Mouse (Mus musculus): ENCODE results near the gene Gria1.
A peak's percentile ranks its signal among the peaks of the same experiment; 100 is the strongest.

Gria1 gene

GRCm38 (mm10) chr11:57011024-57011690 lies at the start of gene Gria1:
TSS of gene Gria1 (plus strand) at chr11:57011387.
- no peak for DNase-seq (ENCODE audit: low spot score)

GRCm38 (mm10) chr11:56961751-56962150 lies 49.4 kb upstream of the Gria1 start:
- DNase-seq (ENCODE audit: low spot score): no peak

- peak; percentile 13 for DNase-seq (ENCODE audit: low spot score)
These were observed 38.4 kb upstream of the Gria1 start for GRCm38 (mm10) chr11:56972814-56973213.

GRCm38 (mm10) chr11:56984321-56985000 lies 26.7 kb upstream of the Gria1 start:
- DNase-seq (ENCODE audit: low spot score): no peak

GRCm38 (mm10) chr11:56985457-56985856 lies 25.7 kb upstream of the Gria1 start:
- no peak for DNase-seq (ENCODE audit: low spot score)

- DNase-seq (ENCODE audit: low spot score): no peak
These were observed 11.6 kb upstream of the Gria1 start for GRCm38 (mm10) chr11:56999601-57000001.

GRCm38 (mm10) chr11:57004611-57005010 lies 6.6 kb upstream of the Gria1 start:
- DNase-seq (ENCODE audit: low spot score): no peak

GRCm38 (mm10) chr11:57005341-57005740 lies 5.8 kb upstream of the Gria1 start:
- DNase-seq (ENCODE audit: low spot score): no peak

- DNase-seq (ENCODE audit: low spot score): no peak
These were observed 3.4 kb upstream of the Gria1 start for GRCm38 (mm10) chr11:57007790-57008189.

- no peak for DNase-seq (ENCODE audit: low spot score)
These were observed 576 bp upstream of the Gria1 start for GRCm38 (mm10) chr11:57010611-57011010.

- DNase-seq (ENCODE audit: low spot score): peak; percentile 58
These were observed 478 bp downstream of the Gria1 start for GRCm38 (mm10) chr11:57011691-57012039.

GRCm38 (mm10) chr11:57012287-57012921 lies 1.2 kb downstream of the Gria1 start:
- DNase-seq (ENCODE audit: low spot score): no peak

- no peak for DNase-seq (ENCODE audit: low spot score)
These were observed 2.4 kb downstream of the Gria1 start for GRCm38 (mm10) chr11:57013464-57014190.

- no peak for DNase-seq (ENCODE audit: low spot score)
These were observed 3.2 kb downstream of the Gria1 start for GRCm38 (mm10) chr11:57014396-57014795.

- no peak for DNase-seq (ENCODE audit: low spot score)
These were observed 7.3 kb downstream of the Gria1 start for GRCm38 (mm10) chr11:57018536-57018935.

GRCm38 (mm10) chr11:57022400-57022799 lies 11.2 kb downstream of the Gria1 start:
- DNase-seq (ENCODE audit: low spot score): no peak

GRCm38 (mm10) chr11:57030448-57030847 lies 19.3 kb downstream of the Gria1 start:
- no peak for DNase-seq (ENCODE audit: low spot score)

- DNase-seq (ENCODE audit: low spot score): no peak
These were observed 27.6 kb downstream of the Gria1 start for GRCm38 (mm10) chr11:57038807-57039206.

- no peak for DNase-seq (ENCODE audit: low spot score)
These were observed 28.1 kb downstream of the Gria1 start for GRCm38 (mm10) chr11:57039306-57039705.

- no peak for DNase-seq (ENCODE audit: low spot score)
These were observed 30.9 kb downstream of the Gria1 start for GRCm38 (mm10) chr11:57042057-57042456.

GRCm38 (mm10) chr11:57044146-57044545 lies 33.0 kb downstream of the Gria1 start:
- DNase-seq (ENCODE audit: low spot score): no peak

GRCm38 (mm10) chr11:57051666-57052562 lies 40.7 kb downstream of the Gria1 start:
- peak; percentile 7 for DNase-seq (ENCODE audit: low spot score)

All from embryo, embryonic 10 days (tissue).